Mouse (Mus musculus) hindbrain, embryonic 15.5 days (tissue): ENCODE data around the gene Lrig3. TPM values are rescaled to one million over a fixed set of nuclear protein-coding genes. Genes with fewer than 3 reads are reported as not detected.

Source experiments
- ATAC-seq: fragments of 200-750 bp; cut with Nextera tagmentation; 2 replicates; pipeline ENCODE4 v1.8.0; 2017; ENCODE audit warnings: low read depth, moderate number of reproducible peaks, moderate TSS enrichment; ENCODE audit not compliant: low FRiP score
- H3K27ac ChIP-seq: fragments of 300-500 bp; sonication (generic); replicated peaks from 2 replicates; pipeline ENCODE4 v1.5.1; 2015; ENCODE audit warnings: mild to moderate bottlenecking, inconsistent platforms
- H3K27me3 ChIP-seq: fragments of 300-500 bp; sonication (generic); 2 replicates; pipeline ENCODE4 v1.6.1; 2015; ENCODE audit warnings: control low read depth, inconsistent platforms
- H3K36me3 ChIP-seq: fragments of 300-500 bp; sonication (generic); 2 replicates; pipeline ENCODE4 v1.6.1; 2015; ENCODE audit warnings: control low read depth, inconsistent platforms
- H3K4me1 ChIP-seq: fragments of 300-500 bp; sonication (generic); replicated peaks from 2 replicates; pipeline ENCODE4 v1.6.1; 2015; ENCODE audit warnings: control low read depth, inconsistent platforms
- H3K4me2 ChIP-seq: fragments of 300-500 bp; sonication (generic); 2 replicates; pipeline ENCODE4 v1.6.1; 2015; ENCODE audit warnings: moderate library complexity, mild to moderate bottlenecking, inconsistent platforms
- H3K4me3 ChIP-seq: fragments of 300-500 bp; sonication (generic); 2 replicates; pipeline ENCODE4 v1.5.1; 2015; ENCODE audit warnings: mild to moderate bottlenecking, inconsistent platforms
- H3K9ac ChIP-seq: fragments of 300-500 bp; sonication (generic); 2 replicates; pipeline ENCODE4 v1.6.1; 2015; ENCODE audit warnings: inconsistent platforms
- H3K9me3 ChIP-seq: fragments of 300-500 bp; sonication (generic); 2 replicates; pipeline ENCODE4 v1.6.1; 2016; ENCODE audit warnings: control low read depth, inconsistent platforms
- WGBS: fragments of 180-500 bp; shearing (Covaris S2); methylation state at CpG from one replicate; pipeline ENCODE4 v1.1.7; 2015; 5-methylcytosine and 5-hydroxymethylcytosine counted together
- polyA plus RNA-seq: library from polyadenylated mRNA; unstranded; fragments of >200 nt; fragmentation: Nextera tagmentation; extraction: Ambion mirVana; gene quantifications from 2 replicates; pipeline ENCODE4 v1.2.1, GENCODE M21; 2015

Gene Lrig3
- polyA plus RNA-seq = 4.1 and 4.4 TPM in 2 replicates

DNA sequence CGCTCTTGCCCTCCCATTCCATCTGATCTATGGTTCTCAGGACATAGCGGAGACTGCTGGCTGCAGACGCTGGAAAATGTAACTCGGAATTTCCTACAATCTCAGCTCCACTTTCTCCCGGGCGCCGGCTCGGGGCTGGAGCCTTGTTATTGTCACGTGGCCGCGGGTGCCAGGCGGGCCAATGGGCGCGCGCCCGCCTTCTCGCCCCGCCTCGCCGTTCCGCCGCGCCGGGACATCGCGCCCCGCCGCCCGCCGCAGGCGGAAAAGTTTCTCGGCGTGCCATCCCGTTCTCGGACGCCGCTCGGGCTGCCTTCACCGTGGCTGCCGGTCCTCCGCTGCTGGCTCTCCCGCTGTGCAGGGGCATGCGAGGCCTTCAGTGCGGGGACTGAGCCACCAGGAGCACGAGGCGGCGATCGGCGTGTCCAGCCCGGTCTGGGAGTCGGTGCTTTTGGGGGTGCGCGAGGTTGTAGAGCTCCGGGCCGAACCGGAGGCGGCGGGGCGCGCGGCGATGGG, at the start of gene Lrig3:
Gene Lrig3, plus strand, starts transcription at position 201 of the 513 bp plus-strand sequence.
- H3K9me3 ChIP-seq = no peaks in the 10 kb centered on the region
- peaks cover 28% of the 10 kb centered on the region for H3K4me1 ChIP-seq
- peak within 1 kb of the TSS; percentile 61 for H3K9ac ChIP-seq
- WGBS = under 1% methylated on average over 58 of the region's 62 CpGs
- H3K27ac ChIP-seq = peak within 1 kb of the TSS; percentile 75
- peak within 1 kb of the TSS; percentile 96 for H3K4me2 ChIP-seq
- peak within 1 kb of the TSS; percentile 66 for H3K4me3 ChIP-seq
- no peaks in the 10 kb centered on the region for H3K36me3 ChIP-seq
- no peaks in the 10 kb centered on the region for H3K27me3 ChIP-seq
- peak; percentile 83 for ATAC-seq

DNA sequence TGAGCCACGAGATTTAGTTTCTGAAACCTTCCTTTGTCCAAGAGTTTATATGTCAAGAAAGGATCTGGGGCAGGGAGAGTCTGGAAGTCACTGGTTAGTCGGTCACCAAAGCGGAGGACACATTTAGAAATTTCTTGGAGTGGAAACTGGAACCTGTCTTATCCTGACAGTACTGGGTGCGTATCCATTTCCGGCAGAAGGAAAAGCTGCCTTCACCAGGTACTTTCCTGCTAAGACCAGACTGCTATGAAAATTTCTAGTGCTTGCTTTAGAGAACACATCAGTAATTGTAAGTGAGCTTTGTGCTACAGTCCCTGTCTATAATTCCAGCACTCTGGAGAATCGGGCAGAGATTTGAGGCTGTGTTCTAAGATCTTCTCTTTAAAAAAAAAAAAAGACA, 49.2 kb upstream of the Lrig3 start:
- Histone ChIP-seq H3K27ac (no peak overlapping the region), H3K9ac (no peak overlapping the region), H3K4me1 (peaks cover 4% of the 10 kb centered on the region; the same call in 1 of the 2 replicates), H3K4me2 (peak overlapping the region; percentile 5; the same call in 1 of the 2 replicates), H3K4me3 (no peak overlapping the region), H3K36me3 (no peaks in the 10 kb centered on the region), H3K9me3 (no peaks in the 10 kb centered on the region), H3K27me3 (peaks cover 5% of the 10 kb centered on the region; the same call in 1 of the 2 replicates)
- no peak for ATAC-seq
- WGBS = 46% methylated on average over 6 of the region's 6 CpGs

DNA sequence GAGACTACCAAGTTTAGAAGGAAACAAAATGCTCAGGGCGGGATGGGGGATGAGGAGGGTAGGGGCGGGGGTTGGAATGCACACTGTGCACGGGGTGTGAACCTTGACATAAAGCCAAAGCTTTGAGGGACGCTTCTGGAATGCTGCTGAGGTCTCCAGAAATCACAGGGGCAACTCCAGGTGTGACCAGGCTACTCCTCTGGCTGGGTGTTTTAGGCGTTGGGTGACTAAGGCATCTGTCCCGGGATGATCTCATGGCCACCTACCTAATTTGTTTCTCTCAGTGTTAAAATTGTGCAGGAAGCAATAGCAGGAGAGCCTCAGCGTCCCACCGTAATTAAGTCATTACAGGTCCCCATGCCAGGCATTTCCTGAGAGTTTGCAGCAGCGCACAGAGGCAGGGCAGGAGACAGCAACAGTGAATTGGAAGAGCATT, 48.5 kb upstream of the Lrig3 start:
- ATAC-seq = 0 out of 2 replicates have a peak, but pooled peaks have one; percentile 38
- no peak overlapping the region for H3K9ac ChIP-seq
- no peak overlapping the region for H3K27ac ChIP-seq
- no peaks in the 10 kb centered on the region for H3K9me3 ChIP-seq
- 0 out of 2 replicates have a peak overlapping the region, but pooled peaks have one; percentile 8 for H3K4me3 ChIP-seq
- H3K36me3 ChIP-seq = no peaks in the 10 kb centered on the region
- 11% methylated on average over 9 of the region's 9 CpGs for WGBS
- H3K4me1 ChIP-seq = peaks cover 4% of the 10 kb centered on the region; the same call in 1 of the 2 replicates
- H3K27me3 ChIP-seq = peaks cover 5% of the 10 kb centered on the region; the same call in 1 of the 2 replicates
- peak overlapping the region; percentile 42 for H3K4me2 ChIP-seq

DNA sequence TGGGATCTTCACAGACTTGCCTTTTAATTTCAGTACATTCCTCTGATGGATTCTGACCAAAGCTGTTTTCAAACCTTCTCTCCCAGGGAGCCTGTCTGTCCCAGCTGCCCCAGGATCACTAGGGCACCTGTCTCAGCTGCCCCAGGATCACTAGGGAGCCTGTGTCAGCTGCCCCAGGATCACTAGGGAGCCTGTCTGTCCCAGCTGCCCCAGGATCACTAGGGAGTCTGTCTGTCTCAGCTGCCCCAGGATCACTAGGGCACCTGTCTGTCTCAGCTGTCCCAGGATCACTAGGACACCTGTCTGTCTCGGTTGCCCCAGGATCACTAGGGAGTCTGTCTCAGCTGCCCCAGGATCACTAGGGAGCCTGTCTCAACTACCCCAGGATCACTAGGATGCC, 47.0 kb upstream of the Lrig3 start:
- Histone ChIP-seq H3K4me3 (no peak overlapping the region), H3K9me3 (no peaks in the 10 kb centered on the region), H3K36me3 (no peaks in the 10 kb centered on the region), H3K9ac (no peak overlapping the region), H3K27ac (no peak overlapping the region), H3K27me3 (peaks cover 5% of the 10 kb centered on the region; the same call in 1 of the 2 replicates), H3K4me2 (no peak overlapping the region), H3K4me1 (peaks cover 4% of the 10 kb centered on the region; the same call in 1 of the 2 replicates)
- 64% methylated on average over 1 of the region's 1 CpGs for WGBS
- no peak for ATAC-seq

DNA sequence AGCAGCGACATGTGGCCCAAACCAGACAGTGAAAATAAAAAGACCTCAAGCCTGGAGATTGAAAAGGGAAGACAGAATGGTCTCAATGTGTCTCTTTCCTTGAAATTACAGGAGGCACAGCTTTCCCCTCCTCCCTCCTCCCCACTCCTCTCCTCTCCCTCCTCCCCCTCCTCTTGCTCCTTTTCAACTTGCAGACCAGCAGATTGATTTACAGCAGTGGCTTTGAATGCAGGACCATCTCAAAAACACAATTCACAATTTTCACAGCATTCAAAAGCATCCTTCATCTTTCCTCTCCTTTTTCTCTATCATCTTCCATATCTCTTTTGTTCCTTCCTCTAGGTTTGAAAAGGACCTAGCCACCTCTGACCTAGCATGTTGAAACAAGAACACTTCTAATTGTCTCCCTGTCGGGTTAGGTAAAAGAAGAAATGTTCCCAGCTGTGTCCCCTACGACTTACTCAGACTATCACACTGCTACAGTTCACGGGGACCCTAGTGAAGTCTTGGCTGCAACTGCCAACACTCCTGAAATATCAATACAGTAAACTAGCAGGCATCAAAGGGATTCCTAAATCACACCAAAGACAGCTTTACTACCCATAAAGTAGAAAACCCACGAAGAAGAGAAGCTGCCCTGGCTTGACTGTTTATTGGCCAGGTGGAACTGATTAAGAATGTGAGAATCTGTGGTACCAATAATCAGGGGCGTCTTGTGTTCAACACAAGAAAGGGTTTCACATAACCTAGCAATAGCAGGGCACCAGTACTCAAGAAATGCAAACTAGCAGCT, 44.1 kb upstream of the Lrig3 start:
- H3K4me2 ChIP-seq = no peak overlapping the region
- H3K27me3 ChIP-seq = peaks cover 5% of the 10 kb centered on the region; the same call in 1 of the 2 replicates
- H3K27ac ChIP-seq = no peak overlapping the region
- H3K9me3 ChIP-seq = no peaks in the 10 kb centered on the region
- no peak for ATAC-seq
- WGBS = 24% methylated on average over 6 of the region's 6 CpGs
- no peak overlapping the region for H3K9ac ChIP-seq
- H3K4me3 ChIP-seq = no peak overlapping the region
- no peaks in the 10 kb centered on the region for H3K36me3 ChIP-seq
- H3K4me1 ChIP-seq = peaks cover 4% of the 10 kb centered on the region; the same call in 1 of the 2 replicates

DNA sequence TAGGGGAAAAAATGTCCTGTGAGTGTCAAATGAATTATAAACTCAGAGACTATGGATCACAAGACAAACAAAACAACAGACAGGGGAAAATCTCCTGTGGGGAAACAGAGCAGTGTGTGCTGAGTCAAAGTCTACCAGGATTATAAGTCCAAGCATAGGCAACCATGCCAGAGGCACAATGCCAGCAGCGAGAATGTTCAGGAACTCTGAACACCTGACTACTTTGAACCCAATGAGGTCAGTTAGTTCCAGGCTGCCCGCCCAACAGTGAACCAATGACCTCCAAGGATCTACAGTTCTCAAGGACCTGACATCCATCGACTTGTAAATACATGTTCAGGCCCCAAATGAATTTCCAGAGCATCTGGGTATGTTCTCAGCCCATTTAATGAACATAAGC, 36.0 kb upstream of the Lrig3 start:
- H3K4me3 ChIP-seq = no peak overlapping the region
- no peak for ATAC-seq
- H3K27ac ChIP-seq = no peak overlapping the region
- H3K9ac ChIP-seq = no peak overlapping the region
- WGBS = 86% methylated on average over 3 of the region's 3 CpGs
- H3K4me1 ChIP-seq = no peaks in the 10 kb centered on the region
- no peaks in the 10 kb centered on the region for H3K9me3 ChIP-seq
- no peaks in the 10 kb centered on the region for H3K36me3 ChIP-seq
- H3K4me2 ChIP-seq = no peak overlapping the region
- H3K27me3 ChIP-seq = no peaks in the 10 kb centered on the region

DNA sequence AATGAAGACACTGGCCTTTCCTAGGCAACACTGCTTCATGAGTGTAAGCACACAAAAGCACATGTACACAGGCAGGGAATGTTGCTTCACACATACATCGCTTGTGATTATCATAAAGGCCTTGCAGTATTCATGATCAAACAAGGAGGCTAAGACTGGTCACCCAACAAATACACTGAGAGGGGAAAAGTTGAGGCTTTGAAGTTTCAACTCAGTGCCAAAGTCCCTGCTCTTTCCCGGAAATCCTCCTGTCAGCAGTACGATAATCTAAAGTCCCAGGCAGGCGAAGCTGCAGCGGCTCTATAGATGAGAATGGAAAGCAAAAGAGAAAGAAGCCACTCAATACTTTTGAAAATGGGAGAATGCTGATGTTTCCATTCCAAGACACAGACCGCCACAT, 32.6 kb upstream of the Lrig3 start:
- Histone ChIP-seq H3K4me1 (no peaks in the 10 kb centered on the region), H3K4me2 (no peak overlapping the region), H3K27me3 (no peaks in the 10 kb centered on the region), H3K4me3 (no peak overlapping the region), H3K9ac (no peak overlapping the region), H3K27ac (no peak overlapping the region), H3K36me3 (no peaks in the 10 kb centered on the region), H3K9me3 (no peaks in the 10 kb centered on the region)
- no peak for ATAC-seq
- WGBS = 87% methylated on average over 6 of the region's 6 CpGs

DNA sequence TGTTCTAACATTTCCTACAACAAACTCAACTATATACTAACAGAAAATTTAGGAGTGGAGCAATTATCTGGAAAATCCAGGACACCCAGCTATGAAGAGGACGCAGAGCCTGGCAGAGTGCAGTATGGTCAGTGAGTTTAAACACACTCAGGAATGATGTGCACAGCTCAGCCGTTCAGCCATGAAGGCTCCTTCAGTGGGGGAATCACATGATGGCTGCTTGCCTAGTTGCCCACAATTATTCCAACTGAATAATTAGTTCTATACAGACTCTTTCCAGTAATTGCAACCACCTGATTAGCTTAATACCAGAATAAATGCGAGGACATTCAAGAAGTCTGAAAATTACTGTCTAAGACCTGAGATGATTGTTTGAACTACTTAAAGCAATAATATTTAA, 31.9 kb upstream of the Lrig3 start:
- no peaks in the 10 kb centered on the region for H3K9me3 ChIP-seq

DNA sequence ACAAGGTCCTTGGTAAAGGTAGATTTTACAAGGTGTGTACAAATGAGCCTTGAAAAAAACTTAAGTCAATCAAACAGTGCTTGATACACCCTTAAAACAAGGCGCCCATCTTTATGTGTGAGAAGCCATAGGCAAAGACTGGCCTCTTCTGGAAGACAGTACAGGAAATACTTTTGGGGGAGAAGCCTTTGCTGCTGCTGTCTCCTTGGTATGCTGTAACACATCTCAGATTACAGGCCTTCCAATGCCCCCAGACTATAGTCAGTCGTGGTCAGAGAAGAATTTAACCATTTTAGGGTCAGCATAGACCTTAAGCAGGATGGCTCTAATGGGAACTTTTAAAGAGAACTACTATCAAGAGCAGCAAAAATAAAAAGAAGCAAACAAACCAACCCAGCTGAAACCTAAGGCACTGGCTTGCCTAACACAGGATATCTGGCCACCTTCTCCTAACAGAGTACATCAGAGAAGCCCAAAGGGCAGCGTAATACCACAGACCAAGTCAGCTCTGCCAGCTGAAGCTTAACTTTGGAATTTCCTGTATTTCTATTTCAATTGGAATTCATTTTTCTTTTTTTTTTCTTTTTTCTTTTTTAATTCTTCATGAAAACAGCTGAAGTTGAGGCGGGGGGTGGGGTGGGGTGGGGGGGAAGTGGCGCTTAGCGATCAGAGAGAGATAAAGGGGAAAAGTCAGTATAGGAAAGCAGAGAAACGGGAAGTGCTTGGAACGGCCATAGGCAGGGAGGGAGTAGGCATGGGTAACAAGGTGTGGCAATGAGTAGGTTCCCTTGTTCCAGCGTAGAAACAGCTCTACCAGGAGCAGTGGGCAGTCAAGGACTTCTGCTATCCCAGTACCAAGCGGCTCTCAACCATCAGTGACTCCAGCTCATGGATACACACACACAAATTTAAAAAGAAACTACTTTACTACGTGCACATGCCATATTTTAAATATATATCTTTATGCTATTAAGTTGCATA, 28.2 kb upstream of the Lrig3 start:
- Histone ChIP-seq H3K27me3 (no peaks in the 10 kb centered on the region), H3K36me3 (no peaks in the 10 kb centered on the region), H3K9me3 (no peaks in the 10 kb centered on the region), H3K4me3 (no peak overlapping the region), H3K4me1 (no peaks in the 10 kb centered on the region), H3K4me2 (no peak overlapping the region), H3K9ac (no peak overlapping the region), H3K27ac (no peak overlapping the region)
- WGBS = 81% methylated on average over 11 of the region's 11 CpGs
- ATAC-seq = no peak

More for the DNA sequence above, 31.9 kb upstream of the Lrig3 start:
- H3K27me3 ChIP-seq = no peaks in the 10 kb centered on the region
- no peak overlapping the region for H3K4me2 ChIP-seq
- no peak overlapping the region for H3K4me3 ChIP-seq
- no peak overlapping the region for H3K27ac ChIP-seq
- H3K9ac ChIP-seq = no peak overlapping the region
- H3K4me1 ChIP-seq = no peaks in the 10 kb centered on the region
- ATAC-seq = no peak
- 67% methylated on average over 3 of the region's 3 CpGs for WGBS
- H3K36me3 ChIP-seq = no peaks in the 10 kb centered on the region

DNA sequence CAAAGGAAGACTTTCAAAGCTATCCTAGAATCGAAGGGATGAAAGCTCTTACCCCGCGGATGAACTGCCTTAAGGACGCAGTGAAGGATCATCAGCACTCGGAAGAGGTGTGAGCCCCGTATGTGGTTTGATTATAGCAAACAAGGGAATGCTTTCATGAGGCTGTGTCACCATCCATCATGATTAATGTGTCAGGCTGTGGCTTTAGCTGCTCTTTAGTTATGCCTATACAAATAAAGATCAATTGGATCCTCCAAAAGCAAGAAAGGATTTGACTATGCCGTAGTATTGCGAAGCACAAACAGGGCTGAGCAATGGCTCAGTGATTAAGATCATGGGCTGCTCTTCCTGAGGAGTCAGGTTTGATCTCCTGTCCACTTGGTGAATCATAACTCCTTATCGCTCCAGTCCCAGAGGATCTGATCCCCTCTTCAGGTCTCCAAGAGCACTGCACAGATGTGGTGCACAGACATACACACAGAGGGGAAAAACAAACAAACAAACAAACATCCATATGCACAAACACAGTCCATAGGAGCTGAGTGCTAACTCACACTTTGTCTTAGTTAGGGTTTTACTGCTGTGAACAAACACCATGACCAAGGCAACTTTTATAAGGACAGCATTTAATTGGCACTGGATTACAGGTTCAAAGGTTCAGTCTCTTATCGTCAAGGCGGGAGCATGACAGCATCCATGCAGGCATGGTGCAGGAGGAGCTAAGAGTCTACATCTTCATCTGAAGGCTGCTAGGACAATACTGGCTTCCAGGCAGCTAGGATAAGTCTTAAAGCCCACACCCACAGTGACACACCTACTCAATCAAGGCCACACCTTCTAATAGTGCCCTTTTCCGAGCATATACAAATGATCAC, 27.2 kb upstream of the Lrig3 start:
- no peaks in the 10 kb centered on the region for H3K9me3 ChIP-seq
- no peak overlapping the region for H3K9ac ChIP-seq
- no peak for ATAC-seq
- no peaks in the 10 kb centered on the region for H3K27me3 ChIP-seq
- 82% methylated on average over 12 of the region's 12 CpGs for WGBS
- H3K4me3 ChIP-seq = no peak overlapping the region
- H3K36me3 ChIP-seq = no peaks in the 10 kb centered on the region
- H3K4me1 ChIP-seq = no peaks in the 10 kb centered on the region
- no peak overlapping the region for H3K27ac ChIP-seq
- no peak overlapping the region for H3K4me2 ChIP-seq
